Mouse (Mus musculus) layer of hippocampus, postnatal 36 days (tissue): ENCODE data around the gene Sys1. TPM values are rescaled to one million over a fixed set of nuclear protein-coding genes. Genes with fewer than 3 reads are reported as not detected.
A peak's percentile ranks its signal among the peaks of the same experiment; 100 is the strongest.

ENCODE experiments used
- DNase-seq, 2 experiments: peaks; one replicate each; pipeline ENCODE4 v3.0.0; 2022
- total RNA-seq, 2 experiments: library from RNA; stranded (reverse); gene quantifications; 2 replicates each; pipeline ENCODE4 v1.2.3; 2021

Sys1 gene
- total RNA-seq: 10 to 100 TPM; 37.7 to 42.3 TPM

DNA sequence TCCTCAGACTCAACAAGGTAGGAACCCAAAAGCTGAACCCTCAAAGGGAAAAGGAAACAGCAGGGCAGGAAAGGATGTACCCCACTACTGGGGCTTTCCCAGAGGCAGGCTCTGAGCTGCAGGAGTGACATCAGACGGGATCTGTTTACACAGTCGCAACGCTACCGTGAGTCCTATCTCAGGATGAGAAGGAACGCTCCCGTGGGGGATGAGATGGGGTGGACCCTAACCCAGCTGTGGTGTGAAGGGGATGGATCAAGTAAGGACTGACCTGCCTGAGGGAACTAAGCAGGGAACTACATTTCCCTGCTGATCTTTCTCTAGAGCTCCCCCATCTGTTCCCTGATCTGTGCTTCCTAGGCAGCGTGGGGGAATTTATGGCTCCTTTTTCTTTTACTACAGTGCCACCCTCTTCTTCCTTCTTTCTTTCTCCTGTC is at the start of gene Sys1:
Sys1 (plus strand) TSS at position 101 of the 437 bp plus-strand sequence.
- DNase-seq: peak; percentile 44 to 45

DNA sequence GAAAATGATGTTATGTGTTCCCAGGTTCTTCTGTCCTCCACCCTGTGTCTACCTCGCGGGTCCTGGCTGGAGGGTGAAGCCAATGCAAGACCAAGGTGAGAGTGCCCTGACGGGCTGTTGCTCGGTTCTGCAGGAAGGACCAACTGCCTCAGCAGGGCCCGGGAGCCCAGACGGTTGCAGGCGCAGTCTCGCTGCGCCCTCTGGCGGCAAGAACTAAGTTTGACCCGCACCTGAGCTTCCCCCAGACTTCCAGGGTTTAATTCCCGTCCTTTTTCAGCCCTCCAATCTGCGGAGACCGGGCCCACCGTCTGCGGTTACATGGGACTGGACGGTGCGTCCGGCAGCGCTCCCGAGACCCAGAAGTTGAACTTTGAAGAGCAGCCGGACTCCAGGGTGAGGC is 49.1 kb upstream of the Sys1 start:
- peak; percentile 62 to 74 for DNase-seq

- DNase-seq: no peak
These were observed 42.6 kb upstream of the Sys1 start for GRCm38 (mm10) chr2:164414167-164414566.

DNA sequence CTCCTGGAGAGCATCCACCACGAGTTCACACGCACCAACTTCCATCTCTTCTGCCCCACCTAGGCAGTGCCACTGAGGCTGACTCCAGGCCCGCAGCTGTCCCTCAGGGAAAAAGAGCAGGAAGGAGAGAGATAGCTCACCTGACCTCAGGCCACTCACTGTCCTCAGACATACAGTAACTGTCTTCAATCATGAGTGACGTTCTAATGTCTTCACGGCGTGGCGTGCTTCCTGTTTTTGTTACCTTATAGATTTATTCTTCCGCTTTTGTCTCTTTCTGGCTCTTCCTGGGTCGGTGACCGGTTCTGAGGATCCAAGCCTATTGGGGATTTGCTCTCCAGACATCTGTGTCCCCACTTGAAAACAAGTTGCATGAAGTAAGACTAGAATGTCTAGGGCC is 42.2 kb upstream of the Sys1 start:
- DNase-seq: no peak

GRCm38 (mm10) chr2:164417198-164417597 is 39.6 kb upstream of the Sys1 start:
- DNase-seq: no peak

GRCm38 (mm10) chr2:164418308-164418875 is 38.4 kb upstream of the Sys1 start:
- no peak for DNase-seq

- no peak for DNase-seq
These were observed 37.3 kb upstream of the Sys1 start for GRCm38 (mm10) chr2:164419489-164419888.

DNA sequence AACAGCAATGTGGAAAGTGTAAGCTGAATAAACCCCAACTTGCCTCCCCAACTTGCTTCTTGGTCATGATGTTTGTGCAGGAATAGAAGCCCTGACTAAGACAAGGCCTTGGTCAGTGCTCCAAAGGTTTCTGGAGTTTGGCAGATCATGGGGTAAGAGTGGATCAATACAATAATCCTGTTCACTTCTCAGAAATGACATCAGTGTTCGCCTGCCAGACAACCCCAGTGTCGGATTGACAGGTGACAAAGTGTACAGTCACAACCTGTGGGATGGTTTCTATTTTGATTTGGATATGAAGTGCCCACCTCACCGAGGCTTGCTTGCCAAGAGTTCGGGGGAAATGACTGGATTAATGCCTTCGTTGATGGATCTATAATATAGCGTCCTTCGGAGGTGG is 35.5 kb upstream of the Sys1 start:
- DNase-seq: no peak

GRCm38 (mm10) chr2:164421979-164422378 is 34.8 kb upstream of the Sys1 start:
- DNase-seq: no peak

DNA sequence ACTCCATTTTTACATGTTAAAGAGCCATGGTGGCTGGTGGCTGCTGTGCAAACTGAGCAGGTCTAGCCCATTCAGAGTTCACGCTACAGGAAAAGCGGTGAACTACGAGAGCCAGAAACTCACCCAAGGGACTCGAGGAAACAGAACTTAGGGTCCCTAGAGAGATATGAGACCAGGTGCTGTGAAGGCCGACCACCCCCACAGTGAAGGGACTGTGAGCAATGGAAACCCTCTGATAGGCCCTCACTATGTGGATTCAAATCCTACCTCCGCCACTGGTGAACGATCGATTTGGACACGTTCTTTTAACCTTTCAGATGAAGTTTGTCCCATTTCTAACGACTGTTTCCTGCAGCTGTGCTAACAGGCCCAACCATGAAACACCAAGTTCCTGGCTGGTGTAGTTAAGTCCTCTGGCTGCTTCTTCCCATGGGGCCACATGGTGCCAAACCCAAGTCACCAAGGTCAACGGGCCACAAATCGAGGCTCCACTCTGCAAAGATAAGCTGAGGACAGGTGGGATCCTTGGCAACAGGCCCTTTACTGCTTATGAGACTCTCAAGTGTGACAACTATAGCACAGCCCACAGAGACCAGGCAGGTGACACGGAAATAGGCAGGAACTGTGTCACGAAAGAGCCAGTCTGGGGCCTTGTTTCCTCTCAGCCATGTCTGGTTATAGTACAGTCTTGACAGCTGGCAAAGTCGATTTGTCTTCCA is 33.9 kb upstream of the Sys1 start:
- no peak for DNase-seq

DNA sequence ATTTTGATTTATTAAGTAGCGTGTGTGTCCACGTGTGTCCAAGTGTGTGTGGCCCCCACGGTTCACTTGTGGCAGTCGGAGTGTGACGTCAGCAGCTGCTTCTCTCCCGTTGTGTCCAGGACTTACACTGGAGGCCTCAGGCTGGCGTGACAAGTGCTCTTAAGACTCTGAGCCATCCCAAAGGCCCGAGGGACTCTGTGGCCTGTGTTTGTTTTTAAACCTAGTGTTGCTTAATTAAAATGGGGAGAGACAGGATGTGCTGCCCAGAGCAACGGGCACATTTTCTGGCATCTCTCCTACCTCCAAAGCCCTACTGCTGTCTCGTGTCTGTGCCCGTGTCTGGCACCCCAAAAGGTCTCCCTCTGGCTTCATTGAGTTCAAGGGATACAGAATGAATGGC is 33.3 kb upstream of the Sys1 start:
- DNase-seq: peak in 1 of 2 experiments; percentile 51

DNA sequence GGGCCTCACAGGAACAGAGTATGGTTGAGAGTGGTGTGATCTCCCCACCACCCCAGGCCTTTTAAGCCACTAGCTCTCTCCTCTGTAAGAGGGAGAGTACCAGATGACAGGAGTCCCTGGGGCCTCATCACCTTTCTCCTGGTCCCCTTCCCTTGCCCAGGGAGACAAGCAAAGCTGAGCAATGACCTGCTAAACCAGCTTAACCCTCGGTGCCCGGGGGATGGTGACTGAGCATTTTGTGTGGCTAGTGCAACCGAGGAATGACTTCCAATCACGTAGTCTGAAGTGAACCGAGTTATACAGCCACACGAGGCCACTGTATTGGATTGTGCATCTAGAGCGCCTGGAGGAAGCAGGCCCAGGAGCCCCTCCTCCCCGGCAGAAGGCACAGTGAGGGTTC is 32.4 kb upstream of the Sys1 start:
- DNase-seq: no peak

GRCm38 (mm10) chr2:164425401-164425800 is 31.4 kb upstream of the Sys1 start:
- no peak for DNase-seq

DNA sequence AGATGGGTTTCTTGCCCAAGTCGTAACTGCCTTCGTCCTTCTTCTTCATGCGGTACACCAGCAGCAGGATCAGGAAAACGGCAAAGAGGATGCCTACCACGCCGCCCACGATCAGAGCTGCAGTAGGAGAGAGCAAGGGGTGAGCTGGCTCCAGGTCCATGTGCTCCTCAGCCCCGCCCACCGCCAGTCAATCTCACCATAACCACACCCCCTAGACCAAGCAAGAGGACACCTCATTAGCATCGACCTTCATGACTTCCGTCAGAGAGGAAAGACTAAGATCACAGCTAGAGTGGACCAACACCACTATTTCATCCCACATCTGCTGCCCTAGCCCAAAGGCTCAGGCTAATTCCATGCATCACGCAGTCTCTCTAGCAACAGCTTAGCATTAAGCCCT is 30.6 kb upstream of the Sys1 start:
- DNase-seq: no peak

DNA sequence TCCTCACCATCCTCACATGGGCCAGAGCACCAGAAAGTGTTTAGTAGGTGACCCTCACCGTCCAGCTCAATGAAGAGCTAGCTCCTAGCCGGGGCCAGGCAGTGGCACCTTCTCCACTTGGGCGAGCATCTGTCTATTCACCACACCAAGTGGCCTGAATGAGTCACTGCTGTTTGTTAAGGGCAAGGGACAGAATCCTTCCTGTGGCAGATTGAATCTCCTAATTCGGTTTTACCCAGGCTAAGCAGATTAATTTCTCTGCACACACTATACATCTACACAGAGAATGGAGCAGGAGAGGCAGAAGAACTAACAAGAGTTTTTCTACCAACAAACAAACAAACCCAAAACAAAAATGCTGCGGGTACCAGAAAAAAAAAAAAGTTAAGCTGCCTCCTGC is 29.8 kb upstream of the Sys1 start:
- no peak for DNase-seq

DNA sequence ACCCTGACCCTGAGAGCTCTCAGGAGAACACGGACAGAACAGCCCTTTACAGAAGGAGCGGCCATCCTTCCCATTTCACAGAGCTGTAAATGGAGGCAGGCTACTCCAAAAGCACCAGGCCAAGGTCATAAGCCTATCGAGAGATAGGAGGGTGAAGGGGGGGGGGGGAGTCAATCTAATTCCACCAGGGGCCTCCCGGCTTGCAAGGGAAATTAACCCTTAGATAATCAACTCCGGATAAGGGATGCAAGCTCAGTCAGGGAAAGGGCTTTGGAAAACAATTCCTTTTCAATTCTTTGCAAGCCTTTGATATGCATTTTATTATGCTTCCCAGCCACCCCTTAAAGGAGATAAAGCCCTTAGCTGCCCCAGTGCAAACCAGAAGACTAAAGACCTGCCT is 28.3 kb upstream of the Sys1 start:
- no peak for DNase-seq

DNA sequence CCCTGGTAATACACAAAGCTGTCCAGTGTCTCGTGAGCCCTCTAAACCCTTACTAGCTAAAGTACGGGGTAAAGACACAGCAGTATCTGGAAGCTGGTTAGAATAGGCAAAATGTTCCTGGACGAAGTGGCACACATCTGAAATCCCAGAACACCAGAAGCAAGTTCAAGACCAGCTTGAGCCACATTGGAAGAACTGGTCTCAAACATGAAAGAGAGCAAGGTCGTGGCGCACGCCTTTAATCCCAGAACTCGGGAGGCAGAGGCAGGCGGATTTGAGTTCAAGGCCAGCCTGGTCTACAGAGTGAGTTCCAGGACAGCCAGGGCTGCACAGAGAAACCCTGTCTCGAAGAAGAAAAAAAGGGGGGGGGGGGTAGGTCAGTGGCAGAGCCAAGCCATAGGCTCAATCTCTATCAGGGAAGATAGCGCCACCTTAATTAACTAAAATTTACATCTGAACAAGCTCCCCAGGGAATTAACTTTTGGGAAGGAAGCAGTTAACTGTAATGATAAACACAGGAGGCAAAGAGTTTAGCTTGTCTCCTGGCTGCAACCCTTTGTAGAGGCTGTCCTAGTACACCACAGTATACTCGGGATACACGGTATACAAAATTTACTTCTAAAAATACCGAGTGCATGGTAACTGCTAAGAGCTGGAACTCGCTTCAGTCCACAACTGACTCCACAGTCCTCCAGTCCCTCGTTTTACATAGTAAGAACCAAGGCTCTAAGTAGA is 26.7 kb upstream of the Sys1 start:
- no peak for DNase-seq

DNA sequence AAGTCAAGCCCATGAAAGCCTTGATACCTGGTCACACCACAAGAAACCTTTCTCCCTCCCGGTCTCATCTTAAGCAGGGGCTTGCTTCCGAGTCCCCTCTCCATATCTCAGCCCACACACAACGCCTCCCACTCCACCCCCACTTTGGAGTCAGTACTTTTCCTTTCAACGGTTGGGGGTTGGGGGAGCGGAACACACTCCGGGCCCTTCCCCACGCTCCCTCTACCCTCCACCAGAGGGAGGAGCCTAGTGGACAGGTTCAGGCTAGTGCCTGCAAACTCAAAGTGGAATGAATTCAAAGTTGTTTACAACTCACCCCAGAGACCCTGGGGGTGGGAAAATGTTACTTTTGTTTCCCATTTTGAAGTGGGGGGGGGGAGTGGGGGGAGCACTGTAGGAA is 26.1 kb upstream of the Sys1 start:
- no peak for DNase-seq

- no peak for DNase-seq
These were observed 24.9 kb upstream of the Sys1 start for GRCm38 (mm10) chr2:164431676-164432465.

DNA sequence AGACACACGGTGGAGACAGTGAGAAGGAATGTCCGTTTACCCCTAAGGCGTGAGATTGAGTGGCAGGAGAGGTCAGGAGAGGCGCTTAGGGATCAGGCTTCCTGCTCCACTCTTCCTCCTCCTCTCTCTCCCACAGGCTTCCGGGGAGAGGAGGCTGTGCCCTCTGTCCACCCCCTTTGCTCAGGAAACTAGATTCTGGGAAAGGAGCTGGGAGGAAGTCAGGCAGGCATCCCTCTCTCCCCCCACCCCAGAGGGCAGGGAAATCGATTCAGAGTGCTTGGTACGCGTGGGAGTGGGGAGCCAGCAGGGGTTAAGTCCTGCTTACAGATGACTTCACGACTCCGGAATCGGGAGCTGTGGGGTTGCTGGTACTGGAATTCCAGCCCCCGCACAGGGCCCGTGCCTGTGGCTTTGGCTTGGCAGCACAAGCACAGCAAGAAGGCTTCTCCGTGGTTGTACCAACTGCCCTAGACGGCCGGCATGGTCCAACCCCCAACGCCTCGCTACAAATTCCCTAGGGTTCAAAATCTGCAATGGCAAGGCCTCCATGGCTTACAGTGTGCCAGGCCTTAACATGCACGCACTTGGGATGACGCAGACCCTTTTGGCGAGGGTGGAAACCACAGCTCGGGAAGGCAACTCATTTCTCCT is 24.1 kb upstream of the Sys1 start:
- DNase-seq: no peak

GRCm38 (mm10) chr2:164433278-164433895 is 23.4 kb upstream of the Sys1 start:
- no peak for DNase-seq

DNA sequence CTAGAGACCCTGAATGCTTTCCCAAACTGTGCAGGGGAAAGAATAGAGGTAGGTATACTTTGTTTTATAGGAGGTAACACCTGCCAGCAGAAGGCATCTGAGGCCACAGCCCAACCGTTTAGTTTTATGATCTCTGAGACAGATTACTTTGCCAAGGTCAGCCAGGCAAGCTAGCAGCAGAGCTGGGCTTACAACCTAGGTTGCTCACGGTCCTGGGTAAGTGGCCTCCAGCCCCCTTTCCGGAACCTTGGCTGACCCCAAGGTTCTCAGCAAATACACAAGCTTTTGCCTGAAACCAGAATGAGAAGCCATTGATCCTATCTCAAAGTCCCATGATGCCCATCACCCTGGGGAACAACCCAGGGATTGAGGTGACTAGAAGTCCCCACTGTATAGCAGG is 22.1 kb upstream of the Sys1 start:
- DNase-seq: no peak
